Mouse (Mus musculus) liver, embryonic 16.5 days (tissue): ENCODE measurements around the gene Dnm3. TPM values are rescaled to one million over a fixed set of nuclear protein-coding genes. Genes with fewer than 3 reads are reported as not detected.

Experiments used
- ATAC-seq: fragments of 200-750 bp; cut with Nextera tagmentation; 2 replicates; pipeline ENCODE4 v1.8.0; 2017; ENCODE audit warnings: low read depth, mild to moderate bottlenecking, moderate number of reproducible peaks, moderate library complexity
- H3K27ac ChIP-seq: fragments of 300-500 bp; sonication (generic); 2 replicates; pipeline ENCODE4 v1.5.1; 2014; ENCODE audit warnings: mild to moderate bottlenecking, low read length
- H3K27me3 ChIP-seq: fragments of 300-500 bp; sonication (generic); 2 replicates; pipeline ENCODE4 v1.6.1; 2014; ENCODE audit warnings: low read depth, low read length, mixed read lengths; ENCODE audit not compliant: control insufficient read depth, insufficient read depth
- H3K36me3 ChIP-seq: fragments of 300-500 bp; sonication (generic); 2 replicates; pipeline ENCODE4 v1.6.1; 2014; ENCODE audit warnings: mild to moderate bottlenecking; ENCODE audit not compliant: control insufficient read depth, insufficient read depth
- H3K4me1 ChIP-seq: fragments of 300-500 bp; sonication (generic); 2 replicates; pipeline ENCODE4 v1.6.1; 2014; ENCODE audit warnings: low read depth, low read length, mixed read lengths; ENCODE audit not compliant: control insufficient read depth
- H3K4me2 ChIP-seq: fragments of 300-500 bp; sonication (generic); 2 replicates; pipeline ENCODE4 v1.6.1; 2014; ENCODE audit warnings: low read depth, low read length, mixed read lengths
- H3K4me3 ChIP-seq: fragments of 300-500 bp; sonication (generic); 2 replicates; pipeline ENCODE4 v1.5.1; 2014; ENCODE audit warnings: low read depth, mild to moderate bottlenecking, low read length
- H3K9ac ChIP-seq: fragments of 300-500 bp; sonication (generic); 2 replicates; pipeline ENCODE4 v1.6.1; 2014; ENCODE audit warnings: low read depth, low read length
- H3K9me3 ChIP-seq: fragments of 300-500 bp; sonication (generic); replicated peaks from 2 replicates; pipeline ENCODE4 v1.6.1; 2016; ENCODE audit warnings: low read length; ENCODE audit not compliant: control insufficient read depth
- WGBS: fragments of 180-500 bp; shearing (Covaris S2); extraction: QIAGEN DNeasy Blood & Tissue Kit; methylation state at CpG from one replicate; pipeline ENCODE4 v1.1.7; 2014; ENCODE audit not compliant: insufficient replicate concordance; 5-methylcytosine and 5-hydroxymethylcytosine counted together
- polyA plus RNA-seq: library from polyadenylated mRNA; unstranded; fragments of >200 nt; fragmentation: Nextera tagmentation; extraction: Ambion mirVana; gene quantifications from 2 replicates; pipeline ENCODE4 v1.2.1, GENCODE M21; 2015

Gene Dnm3
- 1.5 TPM in 2 replicates for polyA plus RNA-seq

GRCm38 (mm10) chr1:162477246-162478209, at the start of gene Dnm3:
TSS of gene Dnm3 (minus strand) at chr1:162478034.
- peak; percentile 93 for ATAC-seq
- WGBS: 1% methylated on average over 55 of the region's 56 CpGs
- Histone ChIP-seq H3K4me1 (no peaks in the 10 kb centered on the region; the same call in 1 of the 2 replicates), H3K9ac (peak within 1 kb of the TSS; percentile 20; the same call in 1 of the 2 replicates), H3K4me2 (peak within 1 kb of the TSS; percentile 66), H3K36me3 (no peaks in the 10 kb centered on the region), H3K9me3 (no peaks in the 10 kb centered on the region), H3K4me3 (peak within 1 kb of the TSS; percentile 61), H3K27ac (no peak within 1 kb of the TSS), H3K27me3 (peaks cover 18% of the 10 kb centered on the region)

DNA sequence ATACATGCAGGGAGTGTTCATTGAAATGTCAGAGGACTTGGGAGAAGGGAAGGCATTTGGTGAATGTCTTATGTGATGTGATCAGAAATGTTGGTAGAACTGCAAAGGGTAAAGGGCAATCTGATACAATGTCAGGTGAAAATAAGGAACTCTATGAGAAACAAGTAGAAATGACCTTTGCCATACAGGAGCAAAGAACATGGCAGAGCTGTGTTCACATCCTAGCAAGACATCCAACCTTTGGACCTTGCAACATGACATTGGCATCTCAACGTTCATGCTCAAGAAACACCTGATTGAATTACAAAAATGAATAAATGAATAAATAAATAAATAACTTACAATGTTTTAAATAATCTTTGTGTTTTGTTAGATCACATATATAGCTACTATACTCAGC, 37.3 kb upstream of the Dnm3 start:
- H3K9me3 ChIP-seq: no peaks in the 10 kb centered on the region
- no peak for ATAC-seq
- H3K27ac ChIP-seq: no peak overlapping the region
- H3K36me3 ChIP-seq: no peaks in the 10 kb centered on the region
- H3K4me2 ChIP-seq: no peak overlapping the region
- no peaks in the 10 kb centered on the region for H3K4me1 ChIP-seq
- WGBS: 58% methylated on average over 1 of the region's 1 CpGs
- no peak overlapping the region for H3K4me3 ChIP-seq
- no peaks in the 10 kb centered on the region for H3K27me3 ChIP-seq
- H3K9ac ChIP-seq: no peak overlapping the region

DNA sequence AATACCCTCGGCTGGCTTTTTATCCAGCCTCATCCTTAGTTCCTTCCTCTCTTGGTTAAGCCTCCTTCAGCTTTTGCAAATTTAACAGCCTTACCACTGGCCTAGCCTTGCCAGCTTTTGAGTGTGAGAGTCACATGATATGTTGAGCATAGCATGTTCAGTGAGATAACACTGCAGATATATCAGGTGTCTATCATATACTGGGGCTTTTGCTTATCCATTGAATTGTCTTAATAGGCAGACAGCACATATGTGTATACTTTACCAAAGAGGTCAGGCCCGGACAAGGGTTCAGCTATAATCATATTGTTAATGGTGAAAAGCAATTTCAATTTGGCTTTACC, 32.2 kb upstream of the Dnm3 start:
- Histone ChIP-seq H3K4me2 (no peak overlapping the region), H3K36me3 (no peaks in the 10 kb centered on the region), H3K9ac (no peak overlapping the region), H3K4me3 (no peak overlapping the region), H3K9me3 (no peaks in the 10 kb centered on the region), H3K27ac (no peak overlapping the region), H3K4me1 (peaks cover 3% of the 10 kb centered on the region), H3K27me3 (no peaks in the 10 kb centered on the region)
- ATAC-seq: peak; percentile 67
- WGBS: 21% methylated on average over 2 of the region's 2 CpGs

DNA sequence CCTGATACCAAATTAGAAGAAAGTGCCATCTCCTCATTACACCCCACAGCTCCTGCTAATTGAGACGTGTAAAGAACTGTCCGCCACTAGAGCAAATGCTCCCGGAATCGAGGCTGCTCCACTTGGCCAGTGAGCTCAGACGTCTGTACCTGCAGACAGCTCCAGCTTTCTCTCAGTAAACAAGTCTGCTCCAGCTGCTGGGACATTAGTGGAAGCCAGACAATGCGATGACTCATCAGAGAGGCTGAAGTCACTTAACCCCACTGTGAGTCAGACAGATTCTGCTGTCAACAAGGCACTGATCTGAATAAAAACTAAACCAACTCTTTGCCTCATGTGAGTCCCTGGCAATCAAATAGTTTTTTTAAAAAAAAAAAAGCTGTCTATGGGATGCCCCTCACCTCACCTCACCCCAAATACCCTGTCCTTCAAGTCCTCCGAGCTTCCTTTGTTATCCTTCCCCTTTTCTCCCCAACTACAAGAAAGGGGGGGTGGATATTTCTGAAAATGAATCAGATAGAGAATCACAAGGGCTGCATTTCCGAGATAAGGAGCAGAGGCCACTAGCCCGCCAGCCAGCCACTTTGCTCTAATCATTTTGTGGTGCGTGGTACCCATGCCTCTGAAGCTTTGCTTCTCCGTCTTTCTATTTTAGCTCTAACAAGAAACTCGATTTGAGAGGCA, 31.6 kb upstream of the Dnm3 start:
- Histone ChIP-seq H3K36me3 (no peaks in the 10 kb centered on the region), H3K9ac (no peak overlapping the region), H3K27ac (no peak overlapping the region), H3K4me1 (peaks cover 3% of the 10 kb centered on the region), H3K4me3 (no peak overlapping the region), H3K27me3 (no peaks in the 10 kb centered on the region), H3K4me2 (no peak overlapping the region), H3K9me3 (no peaks in the 10 kb centered on the region)
- WGBS: 14% methylated on average over 12 of the region's 12 CpGs
- peak; percentile 48 for ATAC-seq

- no peak overlapping the region for H3K4me3 ChIP-seq
- H3K9ac ChIP-seq: no peak overlapping the region
- no peaks in the 10 kb centered on the region for H3K36me3 ChIP-seq
- H3K27ac ChIP-seq: no peak overlapping the region
- peaks cover 3% of the 10 kb centered on the region for H3K4me1 ChIP-seq
- no peaks in the 10 kb centered on the region for H3K9me3 ChIP-seq
- ATAC-seq: no peak
- WGBS: 52% methylated on average over 4 of the region's 4 CpGs
- H3K27me3 ChIP-seq: no peaks in the 10 kb centered on the region
- H3K4me2 ChIP-seq: no peak overlapping the region
Observed at GRCm38 (mm10) chr1:162508211-162509005, 30.6 kb upstream of the Dnm3 start.

DNA sequence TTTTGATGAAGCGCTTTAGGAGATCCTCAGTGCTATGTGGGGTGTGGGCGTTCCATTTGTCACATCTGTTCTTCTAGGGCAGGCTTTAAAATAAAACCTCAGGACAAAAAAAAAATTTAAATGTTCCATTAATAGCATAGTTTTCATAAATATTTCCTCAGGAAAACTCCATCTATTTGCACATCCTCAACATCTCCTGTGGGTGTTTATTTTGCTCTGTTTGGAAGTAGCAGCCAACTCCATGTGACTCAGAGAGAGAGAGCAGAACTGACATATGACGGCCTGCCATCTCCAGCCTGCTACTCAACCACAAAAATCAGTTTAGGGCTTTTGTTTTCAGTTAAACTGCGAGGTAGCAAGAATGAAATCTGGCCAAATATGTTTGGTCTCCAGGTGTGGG, 28.7 kb upstream of the Dnm3 start:
- Histone ChIP-seq H3K27ac (no peak overlapping the region), H3K9ac (no peak overlapping the region), H3K9me3 (no peaks in the 10 kb centered on the region), H3K4me2 (no peak overlapping the region), H3K4me3 (no peak overlapping the region), H3K4me1 (peaks cover 3% of the 10 kb centered on the region), H3K36me3 (no peaks in the 10 kb centered on the region), H3K27me3 (no peaks in the 10 kb centered on the region)
- 55% methylated on average over 4 of the region's 4 CpGs for WGBS
- ATAC-seq: no peak

- no peak overlapping the region for H3K4me3 ChIP-seq
- 32% methylated on average over 6 of the region's 6 CpGs for WGBS
Observed at GRCm38 (mm10) chr1:162505649-162506048, 27.8 kb upstream of the Dnm3 start.

GRCm38 (mm10) chr1:162476531-162477080, 1.2 kb downstream of the Dnm3 start:
- 4% methylated on average over 19 of the region's 19 CpGs for WGBS
- ATAC-seq: no peak
- Histone ChIP-seq H3K36me3 (no peaks in the 10 kb centered on the region), H3K4me3 (peak overlapping the region; percentile 61), H3K4me2 (peak overlapping the region; percentile 66), H3K27ac (no peak overlapping the region), H3K9ac (no peak overlapping the region), H3K4me1 (no peaks in the 10 kb centered on the region; the same call in 1 of the 2 replicates), H3K9me3 (no peaks in the 10 kb centered on the region), H3K27me3 (peaks cover 18% of the 10 kb centered on the region)

More at GRCm38 (mm10) chr1:162505649-162506048, 27.8 kb upstream of the Dnm3 start:
- Histone ChIP-seq H3K4me2 (no peak overlapping the region), H3K36me3 (no peaks in the 10 kb centered on the region), H3K27me3 (no peaks in the 10 kb centered on the region), H3K4me1 (peaks cover 3% of the 10 kb centered on the region), H3K27ac (no peak overlapping the region), H3K9me3 (no peaks in the 10 kb centered on the region), H3K9ac (no peak overlapping the region)
- ATAC-seq: no peak
